Mouse (Mus musculus): ENCODE measurements around the gene Gorasp1. TPM values are rescaled to one million over a fixed set of nuclear protein-coding genes. Genes with fewer than 3 reads are reported as not detected.
A peak's percentile ranks its signal among the peaks of the same experiment; 100 is the strongest.

The Gorasp1 gene
- polyA plus RNA-seq, 1 experiment, result 17.8 TPM

GRCm38 (mm10) chr9:119943326-119943725 lies 6.0 kb upstream of the Gorasp1 start:
- WGBS, result 89% methylated on average over 1 of the region's 1 CpGs
- TF ChIP-seq CTCF (conservative IDR thresholded peaks at IDR 0.05; ENCODE audit: insufficient read depth, insufficient read length, low read depth, low read length) (no peak), POLR2A (IDR thresholded peaks at IDR 0.05; ENCODE audit: low read depth, low read length) (no peak)

GRCm38 (mm10) chr9:119941861-119942260 lies 4.5 kb upstream of the Gorasp1 start:
- no peak overlapping the region for H3K27ac ChIP-seq (ENCODE audit: insufficient read depth, low read depth, low read length)
- no peak overlapping the region for H3K4me3 ChIP-seq (ENCODE audit: insufficient read depth, low read depth, low read length)
- 81% methylated on average over 14 of the region's 14 CpGs for WGBS
- H3K27me3 ChIP-seq (replicated peaks; ENCODE audit: control insufficient read depth, insufficient read depth, low read length), result no peaks in the 10 kb centered on the region
- no peak for TF ChIP-seq POLR2A (IDR thresholded peaks at IDR 0.05; ENCODE audit: low read depth, low read length)
- TF ChIP-seq CTCF (conservative IDR thresholded peaks at IDR 0.05; ENCODE audit: insufficient read depth, insufficient read length, low read depth, low read length), result no peak
- H3K4me1 ChIP-seq (ENCODE audit: control insufficient read depth, insufficient read depth, low read length), result 0 out of 2 replicates have a peak, but pooled peaks cover 3% of the 10 kb centered on the region
- no peaks in the 10 kb centered on the region for H3K36me3 ChIP-seq (ENCODE audit: control insufficient read depth, insufficient read depth, low read length)
- DNase-seq, result no peak

More at GRCm38 (mm10) chr9:119943326-119943725, 6.0 kb upstream of the Gorasp1 start:
- Histone ChIP-seq H3K4me1 (ENCODE audit: control insufficient read depth, insufficient read depth, low read length) (no peaks in the 10 kb centered on the region), H3K27me3 (replicated peaks; ENCODE audit: control insufficient read depth, insufficient read depth, low read length) (no peaks in the 10 kb centered on the region), H3K36me3 (ENCODE audit: control insufficient read depth, insufficient read depth, low read length) (no peaks in the 10 kb centered on the region), H3K4me3 (ENCODE audit: insufficient read depth, low read depth, low read length) (no peak overlapping the region), H3K27ac (ENCODE audit: insufficient read depth, low read depth, low read length) (no peak overlapping the region)
- DNase-seq, result no peak

- no peak for DNase-seq
- 0 out of 2 replicates have a peak, but pooled peaks cover 5% of the 10 kb centered on the region for H3K4me1 ChIP-seq (ENCODE audit: control insufficient read depth, insufficient read depth, low read length)
- no peaks in the 10 kb centered on the region for H3K36me3 ChIP-seq (ENCODE audit: control insufficient read depth, insufficient read depth, low read length)
- H3K27ac ChIP-seq (ENCODE audit: insufficient read depth, low read depth, low read length), result no peak overlapping the region
- TF ChIP-seq POLR2A (IDR thresholded peaks at IDR 0.05; ENCODE audit: low read depth, low read length), result no peak
- TF ChIP-seq CTCF (conservative IDR thresholded peaks at IDR 0.05; ENCODE audit: insufficient read depth, insufficient read length, low read depth, low read length), result no peak
- H3K27me3 ChIP-seq (replicated peaks; ENCODE audit: control insufficient read depth, insufficient read depth, low read length), result no peaks in the 10 kb centered on the region
- WGBS, result 79% methylated on average over 5 of the region's 5 CpGs
- H3K4me3 ChIP-seq (ENCODE audit: insufficient read depth, low read depth, low read length), result no peak overlapping the region
Measured at GRCm38 (mm10) chr9:119941407-119941806, 4.0 kb upstream of the Gorasp1 start.

- TF ChIP-seq CTCF (conservative IDR thresholded peaks at IDR 0.05; ENCODE audit: insufficient read depth, insufficient read length, low read depth, low read length) (no peak), POLR2A (IDR thresholded peaks at IDR 0.05; ENCODE audit: low read depth, low read length) (no peak)
- Histone ChIP-seq H3K4me3 (ENCODE audit: insufficient read depth, low read depth, low read length) (no peak overlapping the region), H3K27me3 (replicated peaks; ENCODE audit: control insufficient read depth, insufficient read depth, low read length) (no peaks in the 10 kb centered on the region), H3K36me3 (ENCODE audit: control insufficient read depth, insufficient read depth, low read length) (no peaks in the 10 kb centered on the region), H3K27ac (ENCODE audit: insufficient read depth, low read depth, low read length) (no peak overlapping the region), H3K4me1 (ENCODE audit: control insufficient read depth, insufficient read depth, low read length) (0 out of 2 replicates have a peak, but pooled peaks cover 5% of the 10 kb centered on the region)
- no peak for DNase-seq
- 60% methylated on average over 10 of the region's 10 CpGs for WGBS
Measured at GRCm38 (mm10) chr9:119939646-119940045, 2.3 kb upstream of the Gorasp1 start.

- Histone ChIP-seq H3K4me3 (ENCODE audit: insufficient read depth, low read depth, low read length) (no peak overlapping the region), H3K36me3 (ENCODE audit: control insufficient read depth, insufficient read depth, low read length) (no peaks in the 10 kb centered on the region), H3K27me3 (replicated peaks; ENCODE audit: control insufficient read depth, insufficient read depth, low read length) (no peaks in the 10 kb centered on the region), H3K4me1 (ENCODE audit: control insufficient read depth, insufficient read depth, low read length) (0 out of 2 replicates have a peak, but pooled peaks cover 5% of the 10 kb centered on the region), H3K27ac (ENCODE audit: insufficient read depth, low read depth, low read length) (no peak overlapping the region)
- TF ChIP-seq POLR2A (IDR thresholded peaks at IDR 0.05; ENCODE audit: low read depth, low read length) (no peak), CTCF (conservative IDR thresholded peaks at IDR 0.05; ENCODE audit: insufficient read depth, insufficient read length, low read depth, low read length) (no peak)
- 65% methylated on average over 4 of the region's 4 CpGs for WGBS
- no peak for DNase-seq
Measured at GRCm38 (mm10) chr9:119938496-119938895, 1.1 kb upstream of the Gorasp1 start.

GRCm38 (mm10) chr9:119933675-119934074 lies 3.7 kb downstream of the Gorasp1 start:
- Histone ChIP-seq H3K4me1 (ENCODE audit: control insufficient read depth, insufficient read depth, low read length) (0 out of 2 replicates have a peak, but pooled peaks cover 5% of the 10 kb centered on the region), H3K4me3 (ENCODE audit: insufficient read depth, low read depth, low read length) (no peak overlapping the region), H3K27me3 (replicated peaks; ENCODE audit: control insufficient read depth, insufficient read depth, low read length) (no peaks in the 10 kb centered on the region), H3K27ac (ENCODE audit: insufficient read depth, low read depth, low read length) (no peak overlapping the region), H3K36me3 (ENCODE audit: control insufficient read depth, insufficient read depth, low read length) (no peaks in the 10 kb centered on the region)
- peak; percentile 67 for DNase-seq
- WGBS, result 78% methylated on average over 6 of the region's 6 CpGs
- TF ChIP-seq CTCF (conservative IDR thresholded peaks at IDR 0.05; ENCODE audit: insufficient read depth, insufficient read length, low read depth, low read length) (no peak), POLR2A (IDR thresholded peaks at IDR 0.05; ENCODE audit: low read depth, low read length) (no peak)

GRCm38 (mm10) chr9:119932358-119932757 lies 5.0 kb downstream of the Gorasp1 start:
- H3K27ac ChIP-seq (ENCODE audit: insufficient read depth, low read depth, low read length), result no peak overlapping the region; the same call in 1 of the 2 replicates
- no peaks in the 10 kb centered on the region for H3K27me3 ChIP-seq (replicated peaks; ENCODE audit: control insufficient read depth, insufficient read depth, low read length)
- TF ChIP-seq CTCF (conservative IDR thresholded peaks at IDR 0.05; ENCODE audit: insufficient read depth, insufficient read length, low read depth, low read length) (no peak), POLR2A (IDR thresholded peaks at IDR 0.05; ENCODE audit: low read depth, low read length) (no peak)
- peak; percentile 87 for DNase-seq
- H3K4me3 ChIP-seq (ENCODE audit: insufficient read depth, low read depth, low read length), result no peak overlapping the region
- no peaks in the 10 kb centered on the region; the same call in 1 of the 2 replicates for H3K36me3 ChIP-seq (ENCODE audit: control insufficient read depth, insufficient read depth, low read length)
- H3K4me1 ChIP-seq (ENCODE audit: control insufficient read depth, insufficient read depth, low read length), result 0 out of 2 replicates have a peak, but pooled peaks cover 2% of the 10 kb centered on the region
- 60% methylated on average over 12 of the region's 12 CpGs for WGBS

Data from kidney, adult 2 months (tissue).